Mouse (Mus musculus) heart, adult 2 months (tissue): ENCODE results near the gene Ten1. TPM values are rescaled to one million over a fixed set of nuclear protein-coding genes. Genes with fewer than 3 reads are reported as not detected.

Experiments used
- DNase-seq, 2 experiments: peaks; one replicate each; pipeline ENCODE4 v3.0.0; 2021
- H3K27ac ChIP-seq: fragments of 200-600 bp; 2 replicates; pipeline ENCODE4 v1.8.1; 2022
- H3K27me3 ChIP-seq: fragments of 200-500 bp; 2 replicates; pipeline ENCODE4 v1.6.1; 2012; ENCODE audit warnings: mild to moderate bottlenecking, low read length, inconsistent platforms, mixed read lengths; ENCODE audit not compliant: control insufficient read depth, insufficient read depth
- H3K36me3 ChIP-seq: fragments of 200-500 bp; 2 replicates; pipeline ENCODE4 v1.6.1; 2012; ENCODE audit warnings: low read length, inconsistent platforms; ENCODE audit not compliant: control insufficient read depth, insufficient read depth
- H3K4me1 ChIP-seq: fragments of 200-500 bp; 2 replicates; pipeline ENCODE4 v1.6.1; 2011; ENCODE audit warnings: low read length; ENCODE audit not compliant: control insufficient read depth, insufficient read depth
- H3K4me3 ChIP-seq: fragments of 200-600 bp; 2 replicates; pipeline ENCODE4 v1.8.1; 2022
- H3K79me2 ChIP-seq: fragments of 200-500 bp; replicated peaks from 2 replicates; pipeline ENCODE4 v1.6.1; 2012; ENCODE audit warnings: mild to moderate bottlenecking, inconsistent platforms, low read length, moderate library complexity, mixed read lengths; ENCODE audit not compliant: control insufficient read depth, insufficient read depth
- H3K9ac ChIP-seq: fragments of 200-500 bp; 2 replicates; pipeline ENCODE4 v1.6.1; 2012; ENCODE audit warnings: low read depth, mild to moderate bottlenecking, control low read depth, inconsistent platforms, low read length, mixed read lengths
- CTCF ChIP-seq: fragments of 200-600 bp; IDR thresholded peaks from 2 replicates; pipeline ENCODE4 v1.8.1; 2022; ENCODE audit warnings: antibody characterized with exemption, mild to moderate bottlenecking, moderate library complexity
- EP300 ChIP-seq: fragments of 200-500 bp; IDR thresholded peaks from 2 replicates; pipeline ENCODE4 v1.6.1; 2011; ENCODE audit warnings: low read depth, low read length, control low read depth; ENCODE audit not compliant: insufficient read depth
- POLR2A ChIP-seq: fragments of 200-500 bp; IDR thresholded peaks from 2 replicates; pipeline ENCODE4 v1.6.1; 2011; ENCODE audit warnings: mild to moderate bottlenecking, low read depth, low read length, control low read depth; ENCODE audit not compliant: insufficient read depth
- WGBS: fragments of 180-500 bp; shearing (Covaris S2); methylation state at CpG from one replicate; pipeline ENCODE4 v1.1.7; 2018; 5-methylcytosine and 5-hydroxymethylcytosine counted together
- intact Hi-C: fragments of 180-260 bp; cut with DNase I; formaldehyde crosslinking; loops from one replicate; pipeline ENCODE4 v1.15.1; 2025
- polyA plus RNA-seq: library from polyadenylated mRNA; depleted of rRNA; stranded (reverse); fragments of >200 nt; gene quantifications from 2 replicates; pipeline ENCODE4 v1.2.3, GENCODE M21; 2012; rRNA removed
- total RNA-seq, 2 experiments: library from RNA; stranded (reverse); gene quantifications; 2 replicates each; pipeline ENCODE4 v1.2.3; 2021

The Ten1 gene
- total and polyA plus RNA-seq, 3 experiments = 9.1 to 12.8 (median 10.2) TPM

- Histone ChIP-seq H3K4me3 (no peak overlapping the region), H3K27me3 (no peaks in the 10 kb centered on the region), H3K9ac (no peak overlapping the region), H3K79me2 (0 out of 2 replicates have a peak, but pooled peaks cover 1% of the 10 kb centered on the region), H3K27ac (no peak overlapping the region), H3K4me1 (no peaks in the 10 kb centered on the region), H3K36me3 (no peaks in the 10 kb centered on the region)
- intact Hi-C loops = no loop called here
- no peak for DNase-seq
- 76% methylated on average over 22 of the region's 22 CpGs for WGBS
- TF ChIP-seq CTCF (no peak), POLR2A (no peak), EP300 (no peak)
Measured at GRCm38 (mm10) chr11:116255090-116255981, 56.7 kb downstream of the Ten1 start.

GRCm38 (mm10) chr11:116255982-116256675 is 57.5 kb downstream of the Ten1 start:
- H3K4me3 ChIP-seq = no peak overlapping the region
- intact Hi-C loops = no loop called here
- TF ChIP-seq CTCF = no peak
- TF ChIP-seq EP300 = no peak
- TF ChIP-seq POLR2A = no peak
- no peak overlapping the region for H3K27ac ChIP-seq
- H3K79me2 ChIP-seq = 0 out of 2 replicates have a peak, but pooled peaks cover 1% of the 10 kb centered on the region
- H3K9ac ChIP-seq = no peak overlapping the region
- no peaks in the 10 kb centered on the region for H3K4me1 ChIP-seq
- 68% methylated on average over 9 of the region's 9 CpGs for WGBS
- H3K36me3 ChIP-seq = no peaks in the 10 kb centered on the region
- no peaks in the 10 kb centered on the region for H3K27me3 ChIP-seq
- DNase-seq = no peak

GRCm38 (mm10) chr11:116259461-116259860 is 60.8 kb downstream of the Ten1 start:
- TF ChIP-seq CTCF (no peak), POLR2A (no peak), EP300 (no peak)
- no peak overlapping the region for H3K27ac ChIP-seq
- 0 out of 2 replicates have a peak, but pooled peaks cover 1% of the 10 kb centered on the region for H3K79me2 ChIP-seq
- intact Hi-C loops = no loop called here
- 90% methylated on average over 8 of the region's 8 CpGs for WGBS
- H3K27me3 ChIP-seq = no peaks in the 10 kb centered on the region
- DNase-seq = no peak
- no peak overlapping the region for H3K9ac ChIP-seq
- H3K36me3 ChIP-seq = no peaks in the 10 kb centered on the region
- no peaks in the 10 kb centered on the region for H3K4me1 ChIP-seq
- H3K4me3 ChIP-seq = no peak overlapping the region

GRCm38 (mm10) chr11:116260259-116260658 is 61.6 kb downstream of the Ten1 start:
- intact Hi-C loops = no loop called here
- no peak for DNase-seq
- H3K9ac ChIP-seq = no peak overlapping the region
- no peaks in the 10 kb centered on the region for H3K27me3 ChIP-seq
- TF ChIP-seq EP300 = no peak
- no peaks in the 10 kb centered on the region for H3K4me1 ChIP-seq
- no peak overlapping the region for H3K4me3 ChIP-seq
- no peak overlapping the region for H3K27ac ChIP-seq
- H3K79me2 ChIP-seq = 0 out of 2 replicates have a peak, but pooled peaks cover 1% of the 10 kb centered on the region
- H3K36me3 ChIP-seq = no peaks in the 10 kb centered on the region
- WGBS = 93% methylated on average over 7 of the region's 7 CpGs

Other genes starting within 250 kb of the Ten1 start
- 1 to 10 TPM; 2.6 to 2.9 TPM for gene Itgb4, start 224.1 kb upstream of the Ten1 start, total RNA-seq
- gene Itgb4, start 224.1 kb upstream of the Ten1 start, polyA plus RNA-seq = 1.9 and 3.1 TPM in 2 replicates
- gene Galk1, start 186.1 kb upstream of the Ten1 start, total RNA-seq = 10 to 100 TPM; 14.5 to 14.7 TPM
- 14.6 and 16.4 TPM in 2 replicates for gene Galk1, start 186.1 kb upstream of the Ten1 start, polyA plus RNA-seq
- gene H3f3b, start 170.9 kb upstream of the Ten1 start, total RNA-seq = 100 to 1,000 TPM; 105 to 128 TPM
- gene H3f3b, start 170.9 kb upstream of the Ten1 start, polyA plus RNA-seq = 67.5 and 82.1 TPM in 2 replicates
- gene Unk, start 168.5 kb upstream of the Ten1 start, total RNA-seq = 1 to 10 TPM; 7.1 to 7.9 TPM
- gene Unk, start 168.5 kb upstream of the Ten1 start, polyA plus RNA-seq = 16.5 and 20.4 TPM in 2 replicates
- gene Unc13d, start 120.9 kb upstream of the Ten1 start, total RNA-seq = 1 to 10 TPM in 1 of 2 experiments, under 1 TPM in 1; 0.55 to 1.5 TPM
- 1.1 and 1.7 TPM in 2 replicates for gene Unc13d, start 120.9 kb upstream of the Ten1 start, polyA plus RNA-seq
- gene Wbp2, start 111.9 kb upstream of the Ten1 start, total RNA-seq = 100 to 1,000 TPM in 1 of 2 experiments, 10 to 100 TPM in 1; 91.0 to 108 TPM
- 151 and 176 TPM in 2 replicates for gene Wbp2, start 111.9 kb upstream of the Ten1 start, polyA plus RNA-seq
- gene Trim47, start 71.6 kb upstream of the Ten1 start, total RNA-seq = 10 to 100 TPM; 23.1 to 28.2 TPM
- gene Trim47, start 71.6 kb upstream of the Ten1 start, polyA plus RNA-seq = 23.7 and 29.5 TPM in 2 replicates
- gene Trim65, start 67.7 kb upstream of the Ten1 start, total RNA-seq = 1 to 10 TPM; 6.1 to 8.6 TPM
- 8.8 and 10.8 TPM in 2 replicates for gene Trim65, start 67.7 kb upstream of the Ten1 start, polyA plus RNA-seq
- gene Mrpl38, start 60.0 kb upstream of the Ten1 start, total RNA-seq = 10 to 100 TPM; 56.8 to 59.7 TPM
- 42.1 and 55.5 TPM in 2 replicates for gene Mrpl38, start 60.0 kb upstream of the Ten1 start, polyA plus RNA-seq
- 10 to 100 TPM; 14.8 to 15.0 TPM for gene Fbf1, start 30.7 kb upstream of the Ten1 start, total RNA-seq
- 11.8 and 17.6 TPM in 2 replicates for gene Fbf1, start 30.7 kb upstream of the Ten1 start, polyA plus RNA-seq
- 100 to 1,000 TPM; 159 to 195 TPM for gene Acox1, start 190 bp downstream of the Ten1 start, total RNA-seq
- 134 and 205 TPM in 2 replicates for gene Acox1, start 190 bp downstream of the Ten1 start, polyA plus RNA-seq
- gene Evpl, start 39.2 kb downstream of the Ten1 start, total RNA-seq = under 1 TPM; 0.39 to 0.50 TPM
- gene Evpl, start 39.2 kb downstream of the Ten1 start, polyA plus RNA-seq = 0.15 and 0.29 TPM in 2 replicates
- gene Srp68, start 75.4 kb downstream of the Ten1 start, total RNA-seq = 10 to 100 TPM; 61.5 to 71.2 TPM
- 40.0 and 50.7 TPM in 2 replicates for gene Srp68, start 75.4 kb downstream of the Ten1 start, polyA plus RNA-seq
- gene Galr2, start 82.1 kb downstream of the Ten1 start, total RNA-seq = not detected
- gene Galr2, start 82.1 kb downstream of the Ten1 start, polyA plus RNA-seq = 0.18 and 0.32 TPM in 2 replicates
- 10 to 100 TPM; 43.7 to 44.0 TPM for gene Exoc7, start 108.4 kb downstream of the Ten1 start, total RNA-seq
- 28.0 and 29.7 TPM in 2 replicates for gene Exoc7, start 108.4 kb downstream of the Ten1 start, polyA plus RNA-seq
- gene Foxj1, start 136.5 kb downstream of the Ten1 start, total RNA-seq = not detected
- gene Foxj1, start 136.5 kb downstream of the Ten1 start, polyA plus RNA-seq = 5.1 TPM in 1 of 2 replicates, not detected in the other
- 1 to 10 TPM; 6.0 to 7.2 TPM for gene Rnf157, start 214.2 kb downstream of the Ten1 start, total RNA-seq
- 3.0 and 5.7 TPM in 2 replicates for gene Rnf157, start 214.2 kb downstream of the Ten1 start, polyA plus RNA-seq
- gene Ubald2, start 235.2 kb downstream of the Ten1 start, total RNA-seq = 10 to 100 TPM; 29.2 to 34.1 TPM
- gene Ubald2, start 235.2 kb downstream of the Ten1 start, polyA plus RNA-seq = 45.5 and 80.1 TPM in 2 replicates